Mouse (Mus musculus) adrenal gland, adult 8-10 months (tissue): ENCODE results near the gene Ddit4. TPM values are rescaled to one million over a fixed set of nuclear protein-coding genes. Genes with fewer than 3 reads are reported as not detected.

ENCODE experiments used
- DNase-seq: peaks from one replicate; pipeline ENCODE4 v3.0.0; 2022
- total RNA-seq, 4 experiments: library from RNA; stranded (reverse); gene quantifications; 2 replicates each; pipeline ENCODE4 v1.2.4; 2022

Gene Ddit4
- total RNA-seq, 4 experiments from 2014 or later: 27.9 to 91.5 (median 34.7) TPM

DNA sequence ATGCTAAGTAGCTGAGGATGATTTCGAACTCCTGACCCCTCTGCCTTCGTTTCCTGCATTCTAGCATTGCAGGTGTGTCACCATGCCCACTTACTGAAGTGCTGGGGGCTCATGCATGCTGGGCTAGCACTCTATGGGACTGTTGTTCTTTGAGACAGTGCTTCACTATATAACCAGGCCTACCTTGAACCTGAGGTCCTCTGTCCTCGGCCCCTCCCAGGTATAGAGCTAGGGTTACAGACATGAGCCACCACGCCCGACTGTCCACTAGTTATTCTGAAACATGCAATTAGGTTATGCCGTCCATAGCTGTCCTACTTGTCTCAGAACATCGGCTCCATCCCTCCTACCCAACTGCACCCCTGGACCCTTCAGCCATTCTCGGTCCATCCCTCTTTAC, 20.2 kb upstream of the Ddit4 start:
- no peak for DNase-seq

DNA sequence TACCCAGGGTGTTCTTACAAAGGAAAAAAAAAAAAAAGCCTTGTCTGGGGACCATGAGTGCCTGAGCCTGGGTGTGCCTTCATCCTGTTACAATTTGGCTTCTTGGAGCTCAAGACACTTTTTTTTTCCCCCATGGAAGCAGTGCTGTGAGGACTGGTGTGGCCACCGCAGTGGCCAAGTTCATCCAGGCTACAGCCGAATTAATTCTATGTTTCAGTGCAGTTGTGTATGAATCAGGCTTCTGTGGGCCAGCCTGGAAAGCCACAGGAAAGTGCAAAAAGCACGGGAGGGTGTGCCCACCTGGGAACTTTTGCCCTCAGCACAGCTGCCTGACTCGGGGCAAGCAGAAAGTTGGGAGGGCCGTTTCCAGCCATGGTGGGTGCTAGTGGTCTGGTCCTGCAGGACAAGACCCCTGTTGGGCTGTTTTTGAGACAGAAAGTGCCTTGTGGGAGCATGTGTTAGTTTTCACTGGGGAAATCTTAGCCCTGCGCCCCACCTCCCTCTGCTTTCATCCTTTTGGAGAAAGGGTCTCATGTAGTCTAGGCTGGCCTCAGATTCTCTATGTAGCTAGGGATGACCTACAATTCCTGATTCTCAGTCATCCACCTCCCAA, 18.9 kb upstream of the Ddit4 start:
- no peak for DNase-seq

DNA sequence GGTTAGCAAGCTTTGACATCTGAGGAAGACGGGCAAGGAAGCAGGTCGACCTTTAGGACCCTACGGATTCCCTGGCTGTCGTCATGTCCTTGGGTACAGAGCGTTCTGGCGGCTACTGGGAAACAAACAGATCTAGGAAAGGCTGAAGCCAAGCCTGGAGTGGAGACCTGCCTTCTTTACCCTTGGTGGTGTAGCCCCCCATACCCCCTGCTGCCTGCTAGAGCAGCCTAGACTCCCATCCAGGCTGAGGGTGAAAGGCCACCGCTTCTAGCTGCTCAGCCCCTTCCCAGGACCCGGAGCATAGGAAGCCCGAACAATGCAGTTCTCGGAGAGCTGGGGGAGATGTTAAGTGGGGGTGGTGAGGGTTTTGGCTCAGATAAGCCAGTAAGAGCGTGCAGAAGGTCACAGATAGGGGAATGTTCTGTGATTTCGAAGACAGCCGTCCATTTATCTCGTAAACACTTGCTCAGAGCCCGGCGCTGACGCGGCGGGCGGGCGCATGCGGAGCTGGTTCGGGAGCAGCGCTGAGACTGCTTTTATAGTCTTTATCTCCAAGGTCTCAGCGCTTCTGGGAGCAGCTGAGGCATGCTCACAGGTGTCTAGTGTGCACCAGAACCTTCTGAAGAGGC, 18.3 kb upstream of the Ddit4 start:
- DNase-seq: peak; percentile 81

- DNase-seq: no peak
Observed at GRCm38 (mm10) chr10:59967309-59967942, 15.8 kb upstream of the Ddit4 start.

DNA sequence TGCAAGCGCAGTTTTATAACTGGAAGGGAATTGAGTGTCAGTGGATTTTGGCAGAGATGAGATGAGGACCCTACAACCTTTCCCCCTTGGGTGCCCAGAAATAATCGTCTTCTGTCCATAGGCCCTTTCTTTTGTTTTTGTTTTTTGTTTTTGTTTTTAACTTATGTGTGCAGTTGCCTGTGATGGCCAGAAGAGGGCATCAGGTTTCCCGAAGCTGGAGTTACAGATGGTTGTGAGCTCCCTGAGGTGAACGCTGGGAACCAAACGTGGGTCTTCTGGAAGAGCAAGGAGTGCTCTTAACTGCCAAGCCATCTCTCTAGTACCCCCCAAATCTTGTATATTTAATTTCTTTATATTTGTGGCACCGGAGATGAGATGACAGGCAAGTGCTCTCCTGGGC, 15.1 kb upstream of the Ddit4 start:
- DNase-seq: no peak

DNA sequence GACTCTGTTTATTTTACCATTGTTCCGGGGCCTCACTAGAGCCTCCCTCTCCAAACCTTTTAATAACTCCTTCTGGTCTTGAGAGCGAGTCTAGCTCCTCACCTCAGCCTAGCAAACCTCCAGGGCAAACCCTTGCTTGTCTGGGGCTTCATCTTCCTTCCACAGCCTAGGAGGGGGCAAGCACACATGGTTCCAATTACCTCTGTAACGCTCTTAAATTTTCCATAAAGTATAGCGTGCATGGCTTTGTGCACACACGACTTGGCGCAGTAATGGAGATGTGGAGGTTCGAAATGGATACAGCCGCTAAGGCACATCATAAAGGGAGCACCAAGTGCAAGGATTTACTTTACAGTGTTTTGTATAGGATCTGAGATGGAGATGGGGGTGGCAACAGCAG, 14.2 kb upstream of the Ddit4 start:
- DNase-seq: no peak

GRCm38 (mm10) chr10:59965362-59965695, 13.7 kb upstream of the Ddit4 start:
- DNase-seq: no peak

DNA sequence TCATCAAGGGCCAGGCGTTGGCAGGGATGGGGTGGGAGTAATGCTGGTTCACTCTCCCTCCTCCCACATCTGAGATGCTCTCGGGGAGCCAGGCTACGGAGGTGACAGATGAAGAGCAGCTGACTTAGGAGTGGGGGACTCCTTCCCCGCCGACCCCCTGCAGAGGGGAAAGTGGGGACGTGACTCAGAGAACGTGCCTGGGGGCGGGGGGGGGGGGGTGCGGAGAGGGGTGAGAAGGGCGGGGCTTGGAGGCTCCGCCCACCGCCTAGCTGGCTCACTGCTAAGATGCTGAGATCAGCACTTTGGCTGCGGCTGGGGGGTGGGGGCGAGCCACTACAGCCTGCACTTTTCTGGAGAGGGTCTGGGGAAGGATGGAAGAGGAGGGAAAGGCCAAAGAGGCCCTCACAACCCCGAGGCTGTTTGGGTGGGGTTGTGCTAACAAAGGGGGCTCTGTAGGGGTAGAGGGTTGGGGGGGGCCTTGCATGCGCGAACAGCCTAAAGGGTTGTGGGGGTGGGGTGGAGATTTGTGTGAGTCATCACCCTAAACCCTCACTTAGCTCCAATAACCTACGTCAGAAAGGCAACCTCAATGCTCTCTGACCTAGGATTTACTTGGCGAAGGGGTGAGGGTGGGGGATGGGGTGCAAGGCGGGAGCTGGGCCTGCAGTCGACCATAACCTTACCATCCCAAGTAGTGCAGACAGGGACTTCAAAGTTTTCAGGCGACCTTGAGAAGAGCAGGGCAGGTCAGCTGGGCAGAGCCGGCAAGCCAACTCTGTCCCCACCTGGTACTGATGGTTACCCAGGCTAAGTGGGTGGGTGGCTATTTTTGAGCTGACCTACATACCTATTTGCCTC, 13.1 kb upstream of the Ddit4 start:
- DNase-seq: no peak

DNA sequence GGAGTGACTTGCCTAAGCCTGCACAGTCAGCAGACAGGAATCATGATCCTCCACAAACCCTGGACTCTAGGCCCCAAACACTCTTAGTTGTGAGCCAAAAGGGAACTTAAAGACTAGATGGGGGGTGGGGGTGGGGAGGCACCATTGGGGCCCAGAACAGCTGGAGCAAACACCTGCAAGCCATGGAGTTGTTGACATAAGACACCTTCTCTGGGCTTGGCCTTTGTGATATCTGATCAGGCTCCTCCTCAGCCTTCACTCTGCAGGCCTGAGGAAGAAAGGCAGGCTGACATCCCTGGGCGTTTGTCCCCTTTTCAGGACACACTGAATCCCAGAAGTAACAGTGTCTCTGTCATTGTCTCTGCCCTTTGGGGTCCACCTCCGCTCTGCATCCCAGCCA, 12.0 kb upstream of the Ddit4 start:
- no peak for DNase-seq

- DNase-seq: no peak
Observed at GRCm38 (mm10) chr10:59959517-59959916, 7.9 kb upstream of the Ddit4 start.

- no peak for DNase-seq
Observed at GRCm38 (mm10) chr10:59958458-59958857, 6.8 kb upstream of the Ddit4 start.

DNA sequence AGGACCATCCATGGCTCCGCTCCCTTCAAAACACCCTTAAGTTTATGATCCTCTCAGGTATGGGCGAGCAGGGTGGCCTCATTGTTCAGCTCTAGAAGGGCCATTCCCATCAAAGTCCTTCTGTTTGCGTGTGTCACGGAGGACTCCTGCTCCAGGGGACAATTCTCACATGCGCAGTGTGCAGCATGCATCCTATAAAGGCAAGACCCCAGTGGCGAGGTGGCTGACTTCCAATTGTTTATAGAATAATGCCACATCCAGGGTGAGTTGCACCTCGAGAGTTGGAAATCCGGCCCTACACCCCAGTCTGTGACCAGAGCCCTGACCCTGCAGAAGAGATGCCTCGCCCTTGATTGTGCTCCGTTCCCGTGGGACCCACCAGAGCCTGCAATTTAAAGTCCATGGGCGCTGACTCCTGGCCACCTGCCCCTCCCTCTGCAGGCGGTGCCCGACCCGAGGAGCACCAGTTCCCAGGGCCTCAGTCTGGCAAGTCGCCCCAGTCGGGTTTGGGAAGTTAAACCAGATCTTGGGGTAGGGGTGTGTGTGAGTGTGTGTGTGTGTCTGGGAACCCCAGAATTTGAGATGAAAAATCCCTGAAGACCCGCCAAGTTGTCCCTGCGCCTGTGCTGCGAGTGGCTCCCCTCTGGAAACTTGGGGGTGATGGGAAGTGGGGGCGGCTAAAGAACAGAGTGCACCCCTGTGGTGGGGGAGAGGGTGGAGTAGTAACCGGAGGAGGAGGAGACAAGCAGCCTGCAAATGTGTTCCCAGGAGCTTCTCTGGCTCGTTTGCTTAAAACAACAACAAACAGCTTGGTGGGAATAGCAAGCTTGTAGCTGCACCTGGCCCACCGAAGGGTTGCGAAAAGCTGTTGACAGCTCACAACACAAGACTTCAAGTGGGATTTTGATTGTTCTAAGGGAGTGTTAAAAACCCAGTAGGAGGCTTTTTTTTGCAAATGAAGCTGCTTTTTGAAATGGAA, 5.8 kb upstream of the Ddit4 start:
- no peak for DNase-seq

DNA sequence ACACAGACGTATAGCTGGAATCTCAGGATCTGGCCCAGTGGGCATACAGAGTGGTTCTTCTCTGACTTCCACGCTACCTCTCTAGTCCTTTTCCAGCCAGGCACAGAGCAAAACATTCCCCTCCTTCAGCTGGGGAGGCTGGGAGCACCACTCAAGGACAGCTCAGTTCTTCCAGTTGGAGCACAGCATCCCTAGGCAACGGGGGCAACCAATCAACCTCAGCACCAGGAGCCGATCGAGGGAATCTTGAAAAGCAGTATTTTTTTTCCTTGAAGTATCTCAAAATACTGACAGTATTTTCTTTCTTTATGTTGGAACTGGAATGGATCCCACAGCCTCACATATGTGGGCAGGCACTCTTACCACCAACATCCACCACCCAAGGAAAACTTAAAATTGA, 5.0 kb upstream of the Ddit4 start:
- no peak for DNase-seq

- no peak for DNase-seq
Observed at GRCm38 (mm10) chr10:59953564-59954039, 2.0 kb upstream of the Ddit4 start.

GRCm38 (mm10) chr10:59952781-59953563, 1.3 kb upstream of the Ddit4 start:
- DNase-seq: no peak

DNA sequence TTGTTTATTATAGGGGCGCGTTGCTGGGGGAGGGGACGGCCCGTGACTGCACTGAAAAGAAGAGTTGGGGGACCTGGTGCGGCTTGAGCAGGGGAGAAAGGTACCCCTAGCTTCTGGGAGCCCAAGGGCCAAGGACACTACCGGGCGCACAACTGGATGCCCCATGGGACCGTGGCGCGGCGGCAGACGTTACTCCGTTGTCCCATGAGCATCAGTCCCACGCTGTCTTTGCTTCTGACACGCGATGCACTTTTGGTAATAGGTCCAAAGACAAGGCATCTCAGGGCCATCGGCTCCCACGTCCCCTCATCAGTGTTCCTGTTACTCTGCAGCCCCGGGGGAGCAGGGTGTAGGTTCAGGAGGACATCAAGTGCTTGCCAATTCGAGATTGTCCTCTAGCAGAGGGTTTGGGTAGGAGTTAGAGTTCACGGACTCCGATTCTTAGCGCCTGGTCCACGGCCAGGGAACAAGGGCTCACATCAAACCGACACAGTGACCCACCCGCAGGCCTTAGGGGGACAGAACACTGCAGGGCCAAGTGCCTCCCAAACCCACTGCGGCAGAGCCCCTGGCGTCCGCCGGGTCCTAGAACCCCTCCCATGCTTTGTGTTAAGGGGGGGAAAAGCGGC, 632 bp upstream of the Ddit4 start:
- no peak for DNase-seq

GRCm38 (mm10) chr10:59950716-59951191, 880 bp downstream of the Ddit4 start:
- peak; percentile 83 for DNase-seq

GRCm38 (mm10) chr10:59949783-59950605, 1.6 kb downstream of the Ddit4 start:
- DNase-seq: no peak

- DNase-seq: peak; percentile 84
Observed at GRCm38 (mm10) chr10:59949255-59949648, 2.4 kb downstream of the Ddit4 start.
